Mouse (Mus musculus): ENCODE data around the gene Gimap5. TPM values are rescaled to one million over a fixed set of nuclear protein-coding genes. Genes with fewer than 3 reads are reported as not detected.

The Gimap5 gene
- total RNA-seq, 2 experiments from 2014 or later = 0.89 to 1.4 TPM

Other genes starting within 250 kb of the Gimap5 start
- gene Atp6v0e2, start 208.6 kb upstream of the Gimap5 start, total RNA-seq (2021) = 100 to 1,000 TPM; 423 to 437 TPM
- gene Lrrc61, start 191.4 kb upstream of the Gimap5 start, total RNA-seq (2021) = 10 to 100 TPM; 35.4 to 40.3 TPM
- gene Rarres2, start 173.4 kb upstream of the Gimap5 start, total RNA-seq (2021) = 10 to 100 TPM; 12.0 to 14.4 TPM
- not detected for gene Gm45021, start 156.6 kb upstream of the Gimap5 start, total RNA-seq (2021)
- gene Repin1, start 152.3 kb upstream of the Gimap5 start, total RNA-seq (2021) = 10 to 100 TPM; 55.0 to 58.6 TPM
- not detected for gene Gm44965, start 152.3 kb upstream of the Gimap5 start, total RNA-seq (2021)
- gene Zfp775, start 144.1 kb upstream of the Gimap5 start, total RNA-seq (2021) = 1 to 10 TPM; 6.0 to 8.1 TPM
- gene AI854703, start 119.4 kb upstream of the Gimap5 start, total RNA-seq (2021) = 10 to 100 TPM; 15.9 to 16.0 TPM
- gene Gimap8, start 99.0 kb upstream of the Gimap5 start, total RNA-seq (2021) = under 1 TPM; 0.91 to 0.93 TPM
- gene Gimap9, start 70.1 kb upstream of the Gimap5 start, total RNA-seq (2021) = under 1 TPM; 0.70 to 0.80 TPM
- gene Gimap4, start 61.6 kb upstream of the Gimap5 start, total RNA-seq (2021) = under 1 TPM; 0.28 to 0.75 TPM
- gene Gimap6, start 38.0 kb upstream of the Gimap5 start, total RNA-seq (2021) = 1 to 10 TPM; 3.6 to 4.1 TPM
- gene Gm28053, start 27.6 kb upstream of the Gimap5 start, total RNA-seq (2021) = 1 to 10 TPM in 1 of 2 experiments, not detected in 1; 2.3 TPM
- gene Gimap7, start 27.6 kb upstream of the Gimap5 start, total RNA-seq (2021) = not detected
- gene Gimap1, start 7.1 kb upstream of the Gimap5 start, total RNA-seq (2021) = 1 to 10 TPM; 2.1 to 2.3 TPM
- not detected for gene Gimap3, start 24.7 kb downstream of the Gimap5 start, total RNA-seq (2021)
- gene Tmem176a, start 94.7 kb downstream of the Gimap5 start, total RNA-seq (2021) = 10 to 100 TPM; 28.9 to 40.9 TPM
- gene Tmem176b, start 95.3 kb downstream of the Gimap5 start, total RNA-seq (2021) = 10 to 100 TPM; 55.5 to 58.5 TPM
- not detected for gene Aoc1, start 126.7 kb downstream of the Gimap5 start, total RNA-seq (2021)
- not detected for gene 1600015I10Rik, start 183.7 kb downstream of the Gimap5 start, total RNA-seq (2021)
- gene Doxl2, start 228.8 kb downstream of the Gimap5 start, total RNA-seq (2021) = not detected
- not detected for gene Svs1, start 240.7 kb downstream of the Gimap5 start, total RNA-seq (2021)

Measured in left cerebral cortex, adult 18-20 months (tissue).